Mouse (Mus musculus) cerebellum, postnatal 4 days (tissue): ENCODE data around the gene Gm17467.
"Not testable (repeated sequence)": the region's sequence is repeated elsewhere in the genome, so short reads cannot be mapped to it uniquely, and the experiment has no call there.

Experiments
- DNase-seq, 2 experiments: peaks; one replicate each; pipeline ENCODE4 v3.0.0; 2022; ENCODE audit warnings: low spot score in 2 of 2, mixed read lengths in 1 of 2

Gm17467 gene

DNA sequence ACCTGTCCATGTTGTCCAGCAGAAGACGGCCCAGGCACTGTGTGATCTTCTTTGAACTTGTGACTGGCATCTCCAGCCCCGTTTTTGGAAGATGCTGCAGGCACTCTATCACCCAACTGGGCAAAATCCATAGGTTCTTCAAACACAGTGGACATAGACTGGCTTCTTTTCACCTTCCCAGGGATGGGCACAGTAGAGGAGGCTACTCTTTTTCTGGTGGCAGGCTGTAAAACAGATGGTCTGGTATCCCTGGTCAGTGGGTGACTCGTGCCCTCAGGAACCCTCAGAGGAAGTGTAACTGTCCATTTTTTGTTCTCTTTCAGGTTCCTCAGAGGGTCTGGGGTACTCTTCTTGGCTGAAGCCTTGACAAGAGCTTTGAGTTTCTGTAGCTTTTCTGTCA is at the start of gene Gm17467:
TSS of gene Gm17467 (minus strand) at position 101 of the 400 bp plus-strand sequence.
- not testable (repeated sequence) for DNase-seq
